Mouse (Mus musculus) layer of hippocampus, postnatal 14 days (tissue): ENCODE measurements around the gene Fam84b. TPM values are rescaled to one million over a fixed set of nuclear protein-coding genes. Genes with fewer than 3 reads are reported as not detected.
"Not testable (repeated sequence)": the region's sequence is repeated elsewhere in the genome, so short reads cannot be mapped to it uniquely, and the experiment has no call there.

Experiments used
- DNase-seq, 2 experiments: peaks; one replicate each; pipeline ENCODE4 v3.0.0; 2021 to 2022; ENCODE audit warnings: low spot score in 2 of 2, mixed read lengths in 1 of 2
- long read RNA-seq, 2 experiments: library from polyadenylated mRNA; stranded (forward); transcript quantifications; one replicate each; pipeline ENCODE4 v2.0.0; 2021
- total RNA-seq, 2 experiments: library from RNA; stranded (reverse); gene quantifications; 2 replicates each; pipeline ENCODE4 v1.2.3; 2021

The Fam84b gene
- total RNA-seq, result 10 to 100 TPM; 10.8 to 14.9 TPM
- long read RNA-seq, experiment 1, full-length matches to known transcripts, result 5 of 8 reads
- long read RNA-seq, experiment 1, partial matches to known transcripts, result 0 of 8 reads
- long read RNA-seq, experiment 1, other reads (novel, unspliced or antisense), result 3 of 8 reads
- long read RNA-seq, experiment 2, full-length matches to known transcripts, result 7 of 17 reads
- long read RNA-seq, experiment 2, partial matches to known transcripts, result 1 of 17 reads
- long read RNA-seq, experiment 2, other reads (novel, unspliced or antisense), result 9 of 17 reads

- no peak for DNase-seq
These were observed at the start of gene Fam84b for GRCm38 (mm10) chr15:60853231-60853999. Fam84b (minus strand) TSS chr15:60853778.

DNA sequence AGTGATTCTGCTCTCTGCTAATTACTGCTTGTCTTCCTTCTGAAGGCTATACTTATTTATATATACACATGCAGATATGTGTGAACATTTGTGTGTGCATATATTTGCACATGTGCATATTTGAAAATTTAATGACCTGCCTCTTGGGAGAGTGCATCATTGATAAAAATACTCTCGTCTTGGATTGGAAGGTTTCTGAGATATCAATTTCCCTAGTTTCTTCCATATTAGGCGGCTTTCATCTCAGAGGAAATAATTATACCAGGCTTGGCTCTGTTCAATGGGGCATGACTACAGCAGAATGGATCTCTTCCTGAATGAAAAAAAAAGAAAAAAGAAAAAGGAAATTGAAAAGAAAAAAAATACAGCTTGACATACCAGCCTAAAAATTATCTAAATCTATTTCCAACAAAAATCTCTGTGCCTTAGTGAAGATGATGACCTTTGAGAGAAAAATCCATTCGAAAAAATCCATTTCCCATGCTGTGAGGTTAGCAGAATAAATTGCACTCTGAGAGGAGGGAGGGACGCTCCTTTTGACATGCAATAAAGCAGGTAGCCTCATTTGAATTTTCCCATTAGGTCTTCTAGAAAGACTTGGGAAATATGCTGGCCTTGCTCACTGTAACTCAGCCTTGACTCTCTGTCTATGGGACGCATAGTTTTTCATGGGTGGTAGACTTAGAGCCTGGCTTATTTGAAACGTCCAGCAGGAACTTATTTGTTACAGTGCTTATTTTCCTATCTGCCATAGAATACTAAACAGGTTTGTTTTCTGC lies 44.8 kb upstream of the Fam84b start:
- no peak for DNase-seq

GRCm38 (mm10) chr15:60896040-60896439 lies 42.5 kb upstream of the Fam84b start:
- no peak for DNase-seq

DNA sequence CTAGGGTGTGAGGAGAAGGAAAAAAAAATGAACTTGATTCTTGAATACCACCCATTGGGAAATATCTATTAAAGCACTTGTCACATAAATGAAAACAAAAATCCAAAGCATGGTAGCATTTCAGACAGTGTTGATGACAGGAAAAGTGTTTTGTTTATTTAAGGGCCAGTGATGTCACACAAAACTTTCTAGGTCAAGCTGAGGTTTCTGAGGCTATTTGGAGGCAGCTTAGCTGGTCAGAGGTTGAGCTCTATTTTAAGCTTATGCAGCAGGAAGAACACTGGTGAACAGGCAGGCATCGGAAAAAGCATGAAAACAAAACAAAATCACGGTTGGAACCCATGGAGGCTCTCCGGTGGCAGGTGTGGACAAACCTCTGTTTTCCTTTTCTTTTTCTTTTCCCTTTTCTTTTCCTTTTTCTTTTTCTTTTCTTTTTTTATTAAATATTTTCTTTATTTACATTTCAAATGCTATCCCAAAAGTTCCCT lies 39.4 kb upstream of the Fam84b start:
- no peak for DNase-seq

GRCm38 (mm10) chr15:60888724-60889123 lies 35.1 kb upstream of the Fam84b start:
- no peak for DNase-seq

- DNase-seq, result no peak
These were observed 22.1 kb upstream of the Fam84b start for GRCm38 (mm10) chr15:60875721-60876120.

- no peak for DNase-seq
These were observed 8.8 kb upstream of the Fam84b start for GRCm38 (mm10) chr15:60862417-60862816.

GRCm38 (mm10) chr15:60855112-60855511 lies 1.5 kb upstream of the Fam84b start:
- no peak for DNase-seq

DNA sequence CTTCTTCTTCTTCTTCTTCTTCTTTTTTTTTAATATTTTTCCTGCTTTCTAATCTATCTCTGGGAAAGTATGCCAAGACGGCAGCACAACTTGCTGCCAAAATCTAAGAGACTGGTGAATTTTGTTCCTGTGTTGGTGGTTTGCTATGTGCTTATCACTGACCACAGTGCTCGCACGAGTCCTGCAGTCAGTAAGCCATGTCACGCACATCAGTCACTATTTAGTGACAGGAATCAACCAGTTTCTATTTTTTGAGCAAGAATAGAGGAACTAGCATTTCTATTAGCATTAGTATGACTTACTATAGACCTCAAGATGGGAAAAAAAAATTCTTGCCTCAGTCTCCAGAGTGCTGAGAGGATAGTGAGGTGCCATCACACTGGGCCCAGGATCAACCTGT lies 573 bp upstream of the Fam84b start:
- DNase-seq, result no peak

DNA sequence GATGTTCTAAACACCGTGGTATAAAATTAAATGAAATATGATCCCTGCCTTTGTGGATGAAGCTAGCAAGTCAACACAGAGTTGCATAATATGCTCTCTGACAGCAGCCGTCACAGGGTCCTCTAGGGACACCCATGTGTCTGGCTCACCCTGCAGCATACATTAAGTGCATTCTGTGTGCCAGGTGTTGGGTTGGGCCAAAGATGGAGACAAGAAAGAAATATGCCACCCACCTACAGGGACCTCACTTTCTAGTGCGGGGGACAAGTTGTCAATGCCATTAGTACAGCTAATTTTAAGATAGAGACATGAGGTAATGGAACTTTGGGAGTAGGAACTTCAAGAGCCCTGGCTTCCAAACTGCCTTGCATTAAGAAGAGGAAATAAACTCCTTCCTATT lies 4.9 kb downstream of the Fam84b start:
- DNase-seq, result peak in 1 of 2 experiments; percentile 4

DNA sequence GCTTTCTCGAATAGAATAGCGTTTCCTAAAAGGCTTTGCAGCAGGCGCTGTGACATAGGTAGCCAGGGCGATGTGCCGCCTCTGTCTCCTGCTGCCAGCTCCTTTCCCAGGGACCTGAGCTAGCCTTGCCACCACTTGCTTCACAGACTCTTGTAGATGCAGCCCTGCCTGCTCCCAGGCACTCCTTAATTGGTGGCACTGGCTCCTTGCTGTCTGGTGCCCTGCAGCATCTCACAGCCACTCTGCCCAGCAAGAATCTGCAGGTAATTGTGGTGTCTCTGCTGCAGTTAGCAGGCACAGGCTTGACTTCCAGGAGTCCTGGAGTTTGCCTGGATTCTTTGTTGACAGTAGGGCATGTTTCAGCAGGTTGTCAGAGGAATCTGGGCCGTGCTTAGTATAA lies 7.3 kb downstream of the Fam84b start:
- no peak for DNase-seq

DNA sequence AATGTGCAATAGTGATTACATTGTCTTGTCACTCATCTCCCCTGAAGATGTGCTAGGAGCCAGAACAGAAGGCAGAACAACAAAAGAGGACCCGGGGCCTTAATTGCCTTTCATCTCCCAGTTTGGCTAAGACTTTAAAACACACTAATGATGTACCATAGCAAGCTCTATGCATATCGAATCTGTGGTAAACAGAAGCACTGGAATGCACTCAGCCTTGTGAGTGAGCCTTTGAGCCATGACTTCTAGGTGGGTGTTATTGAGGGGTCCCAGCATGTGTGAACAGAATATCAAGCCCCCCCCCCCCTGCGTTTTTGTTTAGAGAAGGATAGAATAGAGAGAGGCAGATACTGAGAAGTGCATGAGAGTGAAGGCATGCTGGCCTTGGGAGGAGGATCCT lies 7.7 kb downstream of the Fam84b start:
- no peak for DNase-seq

- no peak for DNase-seq
These were observed 11.8 kb downstream of the Fam84b start for GRCm38 (mm10) chr15:60841785-60842184.

DNA sequence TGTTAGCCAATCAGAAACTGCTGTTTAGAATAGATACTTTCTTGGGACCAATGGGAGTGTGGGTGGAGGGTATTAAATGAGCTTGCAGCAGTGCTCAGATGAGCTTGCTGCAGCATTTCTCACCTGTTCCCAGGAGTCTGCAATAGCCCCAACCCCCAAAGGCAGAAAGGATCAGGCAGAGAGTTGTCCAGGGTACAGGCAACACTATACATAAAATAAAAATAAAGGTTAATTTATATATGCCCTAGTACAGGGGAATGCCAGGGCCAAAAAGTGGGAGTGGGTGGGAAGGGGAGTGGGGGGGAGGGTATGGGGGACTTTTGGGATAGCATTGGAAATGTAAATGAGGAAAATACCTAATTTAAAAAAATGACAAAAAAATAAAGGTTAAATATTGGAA lies 12.3 kb downstream of the Fam84b start:
- DNase-seq, result not testable (repeated sequence)

GRCm38 (mm10) chr15:60840296-60840670 lies 13.3 kb downstream of the Fam84b start:
- no peak for DNase-seq

GRCm38 (mm10) chr15:60839539-60840295 lies 13.9 kb downstream of the Fam84b start:
- DNase-seq, result no peak

- DNase-seq, result no peak
These were observed 15.4 kb downstream of the Fam84b start for GRCm38 (mm10) chr15:60838135-60838534.

DNA sequence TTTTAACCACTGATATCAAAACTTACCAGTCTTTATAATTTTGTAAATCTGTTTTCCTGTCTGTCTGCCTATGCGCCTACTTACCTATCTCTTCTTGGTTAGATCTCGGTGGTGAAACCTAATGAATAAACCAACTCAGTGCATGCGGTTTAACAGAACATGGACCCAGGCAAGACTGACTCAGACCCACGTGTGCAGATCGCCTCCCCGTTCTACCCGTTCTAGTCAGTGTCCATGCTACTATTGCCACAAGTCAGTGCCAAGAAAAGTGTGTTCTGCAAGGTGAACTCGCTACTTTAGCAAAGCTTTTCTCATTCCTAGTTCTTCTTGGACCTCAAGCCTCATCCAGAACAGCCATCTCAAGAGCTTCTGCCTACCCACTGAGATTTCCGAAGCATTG lies 15.9 kb downstream of the Fam84b start:
- no peak for DNase-seq

DNA sequence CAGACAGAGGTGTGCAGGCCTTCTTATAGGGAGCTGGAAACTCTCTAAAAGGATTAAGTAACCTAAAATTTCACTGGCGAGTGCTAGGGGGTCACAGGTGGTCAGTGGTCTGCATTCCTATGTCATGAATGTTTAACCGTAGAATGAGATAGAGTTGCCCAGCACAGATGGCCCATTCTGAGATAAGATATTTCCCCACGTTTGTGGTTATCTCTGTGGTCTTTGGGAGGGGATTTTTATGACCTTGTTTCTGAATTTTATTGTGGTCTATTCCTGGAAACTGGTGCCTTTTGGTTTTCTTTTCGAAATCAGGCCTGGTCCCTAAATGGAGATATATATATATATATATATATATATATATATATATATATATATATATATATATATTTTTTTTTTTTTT lies 17.3 kb downstream of the Fam84b start:
- no peak for DNase-seq

DNA sequence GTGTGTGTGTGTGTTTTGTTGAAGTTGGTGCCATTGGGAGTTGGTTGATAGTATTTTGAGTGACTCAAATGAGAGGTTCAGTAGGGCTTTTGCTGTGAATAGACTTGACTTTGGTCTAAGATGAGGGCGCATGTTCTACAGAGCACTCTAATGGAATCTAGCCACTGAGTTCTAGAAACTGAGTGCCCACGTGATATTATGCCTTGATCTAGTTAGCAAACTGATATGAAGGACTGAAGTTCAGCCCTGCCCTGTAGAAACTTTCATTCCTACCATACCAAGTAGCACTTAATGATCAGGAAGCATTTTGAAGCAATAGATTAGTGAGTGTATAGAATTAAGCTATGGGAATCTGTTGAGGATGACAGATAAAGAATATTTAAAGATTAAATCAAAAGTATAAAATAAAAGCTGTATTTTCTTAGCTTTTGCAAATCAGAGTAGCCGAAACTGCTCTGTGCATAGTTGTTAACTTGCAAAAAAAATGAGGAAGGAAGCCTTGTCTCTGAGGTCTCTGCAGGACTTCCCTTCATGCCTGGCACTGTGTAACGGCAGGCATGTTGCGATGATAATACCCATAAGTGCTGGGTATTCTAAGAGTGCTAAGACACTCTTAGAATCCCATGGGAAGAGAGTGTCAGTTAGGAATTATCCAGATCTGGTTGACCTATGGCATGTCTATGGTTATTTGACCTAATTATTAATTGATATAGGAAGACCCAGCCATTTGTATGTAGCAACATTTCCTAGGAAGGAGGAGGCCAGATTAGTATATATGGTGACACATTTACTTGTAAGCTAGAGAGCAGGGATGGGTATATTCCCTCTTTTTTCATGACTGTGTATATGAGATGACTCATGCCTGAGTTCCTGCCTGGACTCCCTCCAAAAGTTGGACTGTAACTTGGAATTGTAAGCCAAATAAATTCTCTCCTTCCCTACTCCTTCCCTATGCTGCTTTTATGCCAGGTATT lies 18.7 kb downstream of the Fam84b start:
- DNase-seq, result no peak
